Mouse (Mus musculus) frontal cortex, postnatal 25 days (tissue): ENCODE data around the gene Mrpl58.

Experiments used
- DNase-seq, 2 experiments: peaks; one replicate each; pipeline ENCODE4 v3.0.0; 2022; ENCODE audit warnings: low spot score in 2 of 2

Mrpl58 gene

GRCm38 (mm10) chr11:115457405-115457804 lies 53.9 kb downstream of the Mrpl58 start:
- DNase-seq, result no peak

GRCm38 (mm10) chr11:115460976-115461375 lies 57.4 kb downstream of the Mrpl58 start:
- DNase-seq, result no peak

- no peak for DNase-seq
These were observed 58.3 kb downstream of the Mrpl58 start for GRCm38 (mm10) chr11:115461846-115462242.
